ENCODE assay signal across 19 mouse cellular contexts in genomic region chr13:54263641-54264040, GRCm38 (mm10).
A peak's percentile ranks its signal among the peaks of the same experiment; 100 is the strongest.
DNase-seq lines count a peak whose midpoint lies in the region; ATAC-seq lines count a peak whose summit lies in the region.
"Had no signal": no experiment of that assay in that cellular context is flagged by ENCODE, and none has a peak within 500 bp of the region (broad histone marks: within the 10 kb centered on the region; RNA-seq: fewer than 3 reads in every experiment).

No protein-coding gene starts in this region.

- H3K4me3 ChIP-seq in hindbrain, embryonic 16.5 days (ENCODE audit: low read length) = no peak overlapping the region
- no peak overlapping the region for H3K4me3 ChIP-seq in hindbrain, embryonic 12.5 days
- H3K4me3 ChIP-seq: embryonic facial prominence, embryonic 12.5 days; forebrain, embryonic 15.5 days; heart, embryonic 10.5 days; kidney, embryonic 15.5 days had no signal

- no peaks in the 10 kb centered on the region for H3K36me3 ChIP-seq in hindbrain, embryonic 16.5 days (ENCODE audit: control insufficient read depth, insufficient read depth, low read length)
- no peaks in the 10 kb centered on the region for H3K36me3 ChIP-seq in hindbrain, embryonic 12.5 days
- H3K36me3 ChIP-seq: embryonic facial prominence, embryonic 12.5 days; forebrain, embryonic 15.5 days; G1E; heart, embryonic 10.5 days; kidney, embryonic 15.5 days had no signal

- no peaks in the 10 kb centered on the region for H3K9me3 ChIP-seq in hindbrain, embryonic 16.5 days (ENCODE audit: control insufficient read depth, low read length)
- H3K9me3 ChIP-seq in hindbrain, embryonic 12.5 days (replicated peaks) = no peaks in the 10 kb centered on the region
- H3K9me3 ChIP-seq: embryonic facial prominence, embryonic 12.5 days; forebrain, embryonic 15.5 days; heart, embryonic 10.5 days; kidney, embryonic 15.5 days had no signal

- intact Hi-C loops in gastrocnemius, postnatal 14 days (cut with DNase I; ENCODE audit: low total_unique reads) = no loop called here

- H3K27me3 ChIP-seq in hindbrain, embryonic 16.5 days (replicated peaks; ENCODE audit: control insufficient read depth, insufficient read depth, low read length) = no peaks in the 10 kb centered on the region
- H3K27me3 ChIP-seq in hindbrain, embryonic 12.5 days = no peaks in the 10 kb centered on the region
- H3K27me3 ChIP-seq: embryonic facial prominence, embryonic 12.5 days; forebrain, embryonic 15.5 days had no signal

- H3K4me1 ChIP-seq in hindbrain, embryonic 16.5 days (ENCODE audit: control insufficient read depth, insufficient read depth, low read depth, low read length) = peaks cover 5% of the 10 kb centered on the region
- H3K4me1 ChIP-seq in hindbrain, embryonic 12.5 days = peaks cover 23% of the 10 kb centered on the region
- H3K4me1 ChIP-seq: heart, embryonic 10.5 days; kidney, embryonic 15.5 days had no signal

- no peak overlapping the region for H3K4me2 ChIP-seq in hindbrain, embryonic 16.5 days (ENCODE audit: low read length)
- H3K4me2 ChIP-seq in hindbrain, embryonic 12.5 days (replicated peaks) = no peak overlapping the region
- H3K4me2 ChIP-seq: embryonic facial prominence, embryonic 12.5 days; forebrain, embryonic 15.5 days; kidney, embryonic 15.5 days had no signal

- WGBS in hindbrain, embryonic 16.5 days = 71% methylated on average over 6 of the region's 6 CpGs
- WGBS in hindbrain, embryonic 12.5 days = 70% methylated on average over 6 of the region's 6 CpGs

- H3K9ac ChIP-seq in hindbrain, embryonic 16.5 days (ENCODE audit: low read depth, low read length) = no peak overlapping the region
- no peak overlapping the region for H3K9ac ChIP-seq in hindbrain, embryonic 12.5 days
- H3K9ac ChIP-seq: embryonic facial prominence, embryonic 12.5 days; forebrain, embryonic 15.5 days; kidney, embryonic 15.5 days had no signal

- peak; percentile 7 to 17 for DNase-seq in adrenal gland, postnatal 36 days
- no peak for DNase-seq in adrenal gland, adult 8-10 months
- DNase-seq in 3T3-L1 (ENCODE audit: low read depth, low spot score) (peak; percentile 46), NIH3T3 (ENCODE audit: low read depth) (peak; percentile 68)
- DNase-seq in gastrocnemius, postnatal 14 days = no peak
- DNase-seq: B cell, adult 2 months; heart, adult 18-20 months; kidney, adult 2 months had no signal

- peak; percentile 41; the same call in 1 of the 2 replicates for ATAC-seq in hindbrain, embryonic 16.5 days
- ATAC-seq in hindbrain, embryonic 12.5 days (ENCODE audit: low FRiP score) = no peak
- ATAC-seq: activated CD4-positive, CD25-positive, alpha-beta regulatory T cell, adult 4 months; CD4-positive, CD25-positive, alpha-beta regulatory T cell, adult 4 months; forebrain, embryonic 15.5 days; intestine, embryonic 16.5 days; Patski had no signal

- no peak overlapping the region for H3K27ac ChIP-seq in hindbrain, embryonic 16.5 days (ENCODE audit: low read depth, low read length)
- no peak overlapping the region for H3K27ac ChIP-seq in hindbrain, embryonic 12.5 days
- H3K27ac ChIP-seq: embryonic facial prominence, embryonic 12.5 days; forebrain, embryonic 15.5 days; heart, embryonic 10.5 days; kidney, embryonic 15.5 days had no signal

Comparison
In these comparisons a context has a peak if more than half of its experiments do, and no peak if none do; other contexts are left out.
1. DNase-seq: peak in adrenal gland, postnatal 36 days (2 of 2), 3T3-L1 (single experiment) and NIH3T3 (single experiment); none in adrenal gland, adult 8-10 months (single experiment) and gastrocnemius, postnatal 14 days (single experiment).